17 mouse cellular contexts compared by ENCODE assay signal in genomic region chr14:87864388-87865215, GRCm38 (mm10).
DNase-seq lines count a peak whose midpoint lies in the region; ATAC-seq lines count a peak whose summit lies in the region.
"Had no signal": no experiment of that assay in that cellular context is flagged by ENCODE, and none has a peak within 500 bp of the region (broad histone marks: within the 10 kb centered on the region; RNA-seq: fewer than 3 reads in every experiment).

No protein-coding gene starts in this region.

- no peaks in the 10 kb centered on the region for H3K36me3 ChIP-seq in hindbrain, embryonic 11.5 days (ENCODE audit: control insufficient read depth, insufficient read depth, low read length)
- H3K36me3 ChIP-seq in hindbrain, embryonic 10.5 days = no peaks in the 10 kb centered on the region
- no peaks in the 10 kb centered on the region for H3K36me3 ChIP-seq in embryonic facial prominence, embryonic 12.5 days
- H3K36me3 ChIP-seq in forebrain, embryonic 14.5 days (ENCODE audit: control insufficient read depth, insufficient read depth, low read length) = no peaks in the 10 kb centered on the region
- H3K36me3 ChIP-seq in midbrain, embryonic 11.5 days (ENCODE audit: control insufficient read depth, insufficient read depth, low read length) = no peaks in the 10 kb centered on the region
- H3K36me3 ChIP-seq: liver, embryonic 15.5 days had no signal

- H3K9ac ChIP-seq in hindbrain, embryonic 11.5 days (ENCODE audit: low read depth, low read length) = no peak overlapping the region
- no peak overlapping the region for H3K9ac ChIP-seq in embryonic facial prominence, embryonic 12.5 days
- H3K9ac ChIP-seq in forebrain, embryonic 14.5 days (ENCODE audit: low read length) = no peak overlapping the region
- H3K9ac ChIP-seq in midbrain, embryonic 11.5 days (ENCODE audit: low read length) = no peak overlapping the region
- H3K9ac ChIP-seq: liver, embryonic 15.5 days had no signal

- H3K27me3 ChIP-seq in hindbrain, embryonic 11.5 days (ENCODE audit: control insufficient read depth, insufficient read depth, low read length) = no peaks in the 10 kb centered on the region
- no peaks in the 10 kb centered on the region; the same call in 1 of the 2 replicates for H3K27me3 ChIP-seq in hindbrain, embryonic 10.5 days (ENCODE audit: insufficient read depth, poor library complexity, severe bottlenecking)
- H3K27me3 ChIP-seq in embryonic facial prominence, embryonic 12.5 days = no peaks in the 10 kb centered on the region
- H3K27me3 ChIP-seq in forebrain, embryonic 14.5 days (replicated peaks; ENCODE audit: control insufficient read depth, insufficient read depth, low read length) = no peaks in the 10 kb centered on the region
- H3K27me3 ChIP-seq in midbrain, embryonic 11.5 days (ENCODE audit: control insufficient read depth, insufficient read depth, low read length) = no peaks in the 10 kb centered on the region
- H3K27me3 ChIP-seq: liver, embryonic 15.5 days had no signal

- H3K4me2 ChIP-seq in hindbrain, embryonic 11.5 days (replicated peaks; ENCODE audit: low read depth, low read length) = no peak overlapping the region
- no peak overlapping the region for H3K4me2 ChIP-seq in embryonic facial prominence, embryonic 12.5 days (replicated peaks)
- no peak overlapping the region for H3K4me2 ChIP-seq in forebrain, embryonic 14.5 days (ENCODE audit: low read length)
- no peak overlapping the region for H3K4me2 ChIP-seq in midbrain, embryonic 11.5 days
- H3K4me2 ChIP-seq: liver, embryonic 15.5 days had no signal

- no peaks in the 10 kb centered on the region for H3K4me1 ChIP-seq in hindbrain, embryonic 11.5 days (replicated peaks; ENCODE audit: control insufficient read depth, insufficient read depth, low read length)
- peaks cover 13% of the 10 kb centered on the region for H3K4me1 ChIP-seq in hindbrain, embryonic 10.5 days (replicated peaks)
- no peaks in the 10 kb centered on the region for H3K4me1 ChIP-seq in embryonic facial prominence, embryonic 12.5 days
- H3K4me1 ChIP-seq in forebrain, embryonic 14.5 days (ENCODE audit: control insufficient read depth, insufficient read depth, low read length) = 0 out of 2 replicates have a peak, but pooled peaks cover 2% of the 10 kb centered on the region
- H3K4me1 ChIP-seq in midbrain, embryonic 11.5 days (ENCODE audit: control insufficient read depth, insufficient read depth, low read length) = peaks cover 6% of the 10 kb centered on the region
- H3K4me1 ChIP-seq: liver, embryonic 15.5 days had no signal

- H3K27ac ChIP-seq in hindbrain, embryonic 11.5 days (ENCODE audit: low read depth, low read length) = no peak overlapping the region
- no peak overlapping the region; the same call in 1 of the 2 replicates for H3K27ac ChIP-seq in hindbrain, embryonic 10.5 days
- H3K27ac ChIP-seq in embryonic facial prominence, embryonic 12.5 days = no peak overlapping the region
- H3K27ac ChIP-seq in forebrain, embryonic 14.5 days (ENCODE audit: low read depth, low read length) = no peak overlapping the region
- H3K27ac ChIP-seq in midbrain, embryonic 11.5 days (ENCODE audit: low read depth, low read length) = peak overlapping the region; percentile 4; the same call in 1 of the 2 replicates
- H3K27ac ChIP-seq: heart, adult 2 months; liver, embryonic 15.5 days; macrophage had no signal

- 84% methylated on average over 9 of the region's 9 CpGs for WGBS in hindbrain, embryonic 11.5 days
- 82% methylated on average over 9 of the region's 9 CpGs for WGBS in hindbrain, embryonic 10.5 days
- 82% methylated on average over 8 of the region's 9 CpGs for WGBS in embryonic facial prominence, embryonic 12.5 days
- WGBS in forebrain, embryonic 14.5 days = 90% methylated on average over 9 of the region's 9 CpGs
- 90% methylated on average over 8 of the region's 9 CpGs for WGBS in midbrain, embryonic 11.5 days

- H3K4me3 ChIP-seq in hindbrain, embryonic 11.5 days (ENCODE audit: low read depth, low read length) = no peak overlapping the region
- no peak overlapping the region for H3K4me3 ChIP-seq in hindbrain, embryonic 10.5 days
- no peak overlapping the region for H3K4me3 ChIP-seq in embryonic facial prominence, embryonic 12.5 days
- no peak overlapping the region for H3K4me3 ChIP-seq in forebrain, embryonic 14.5 days (ENCODE audit: low read depth, low read length)
- no peak overlapping the region for H3K4me3 ChIP-seq in midbrain, embryonic 11.5 days (ENCODE audit: low read depth, low read length)
- H3K4me3 ChIP-seq: heart, adult 2 months; liver, embryonic 15.5 days had no signal

- ATAC-seq in hindbrain, embryonic 11.5 days (ENCODE audit: low FRiP score) = peak; percentile 67
- peak; percentile 64; the same call in 1 of the 2 replicates for ATAC-seq in embryonic facial prominence, embryonic 12.5 days (ENCODE audit: insufficient number of reproducible peaks, insufficient read depth, low FRiP score, low TSS enrichment)
- peak; percentile 16 for ATAC-seq in forebrain, embryonic 14.5 days
- peak; percentile 71 for ATAC-seq in midbrain, embryonic 11.5 days (ENCODE audit: low FRiP score)
- ATAC-seq: activated CD4-positive, CD25-positive, alpha-beta regulatory T cell, adult 4 months had no signal

- peak; percentile 1 for DNase-seq in hindbrain, embryonic 11.5 days (ENCODE audit: low spot score)
- DNase-seq in hindbrain, embryonic 10.5 days (ENCODE audit: low spot score) = no peak
- no peak for DNase-seq in forebrain, embryonic 14.5 days (ENCODE audit: low spot score)
- no peak for DNase-seq in midbrain, embryonic 11.5 days (ENCODE audit: low spot score, missing footprints)
- DNase-seq in gastrocnemius, postnatal 25 days = no peak
- DNase-seq in right cerebral cortex, postnatal 4 days = no peak
- DNase-seq in adrenal gland, postnatal 4 days (ENCODE audit: low spot score in 2 of 2) = no peak
- DNase-seq: heart, adult 2 months; heart, postnatal 36 days; kidney, adult 8-10 months; layer of hippocampus, adult 9-11 months; right cerebral cortex, adult 18-20 months; thymus, postnatal 14 days had no signal

- H3K9me3 ChIP-seq in hindbrain, embryonic 11.5 days (ENCODE audit: control insufficient read depth, low read length) = no peaks in the 10 kb centered on the region
- no peaks in the 10 kb centered on the region for H3K9me3 ChIP-seq in hindbrain, embryonic 10.5 days
- H3K9me3 ChIP-seq in embryonic facial prominence, embryonic 12.5 days = no peaks in the 10 kb centered on the region
- H3K9me3 ChIP-seq in forebrain, embryonic 14.5 days (replicated peaks; ENCODE audit: control insufficient read depth, low read length) = no peaks in the 10 kb centered on the region
- no peaks in the 10 kb centered on the region for H3K9me3 ChIP-seq in midbrain, embryonic 11.5 days (ENCODE audit: control insufficient read depth, low read length)
- H3K9me3 ChIP-seq: liver, embryonic 15.5 days had no signal

Comparison
In these comparisons a context has a peak if more than half of its experiments do, and no peak if none do; other contexts are left out.
1. ATAC-seq: peak in every context shown above with its lines; median percentile 71 in midbrain, embryonic 11.5 days; 67 in hindbrain, embryonic 11.5 days; 64 in embryonic facial prominence, embryonic 12.5 days; 16 in forebrain, embryonic 14.5 days.